Mouse (Mus musculus) thymus, adult 18-20 months (tissue): ENCODE results near the gene Zfp641.

Experiments used
- DNase-seq, 2 experiments: peaks; one replicate each; pipeline ENCODE4 v3.0.0; 2022; ENCODE audit warnings: mixed read lengths in 2 of 2

Gene Zfp641

GRCm38 (mm10) chr15:98295628-98296551 lies at the start of gene Zfp641:
Gene Zfp641, minus strand, starts transcription at chr15:98296161.
- no peak for DNase-seq

- no peak for DNase-seq
These were observed 44.9 kb upstream of the Zfp641 start, which contains the start of gene Olfr284 for GRCm38 (mm10) chr15:98340887-98341286. Gene Olfr284, minus strand, starts transcription at chr15:98340987.

- DNase-seq = no peak
These were observed 21.3 kb upstream of the Zfp641 start, which contains the start of gene Olfr285 for GRCm38 (mm10) chr15:98317177-98317724. Gene Olfr285, minus strand, starts transcription at chr15:98317353.

- DNase-seq = no peak
These were observed 19.7 kb upstream of the Zfp641 start for GRCm38 (mm10) chr15:98315703-98316102.

GRCm38 (mm10) chr15:98293651-98294050 lies 2.3 kb downstream of the Zfp641 start:
- DNase-seq = no peak

- no peak for DNase-seq
These were observed 7.4 kb downstream of the Zfp641 start for GRCm38 (mm10) chr15:98288566-98288965.

GRCm38 (mm10) chr15:98286418-98286817 lies 9.5 kb downstream of the Zfp641 start:
- no peak for DNase-seq

GRCm38 (mm10) chr15:98257776-98258175 lies 38.2 kb downstream of the Zfp641 start:
- DNase-seq = no peak

GRCm38 (mm10) chr15:98257193-98257592 lies 38.8 kb downstream of the Zfp641 start, which contains the start of gene H1fnt:
Gene H1fnt, minus strand, starts transcription at chr15:98257293.
- DNase-seq = no peak

- DNase-seq = no peak
These were observed 39.7 kb downstream of the Zfp641 start for GRCm38 (mm10) chr15:98256271-98256670.
